Mouse (Mus musculus) G1E (cell line): ENCODE results near the gene Tlr12. TPM values are rescaled to one million over a fixed set of nuclear protein-coding genes. Genes with fewer than 3 reads are reported as not detected.
A peak's percentile ranks its signal among the peaks of the same experiment; 100 is the strongest.

Experiments used
- ATAC-seq: 2 replicates; pipeline ENCODE4 v1.8.0; 2016; ENCODE audit warnings: mild to moderate bottlenecking; ENCODE audit not compliant: insufficient number of reproducible peaks, poor library complexity, low FRiP score, severe bottlenecking; ENCODE audit errors: extremely low read depth
- DNase-seq: peaks from one replicate; pipeline ENCODE4 v3.0.0; 2012; ENCODE audit warnings: low spot score
- H3K27me3 ChIP-seq: 2 replicates; pipeline ENCODE4 v1.6.1; 2012; ENCODE audit warnings: mild to moderate bottlenecking, low read length, inconsistent platforms; ENCODE audit not compliant: insufficient read depth
- H3K36me3 ChIP-seq: replicated peaks from 2 replicates; pipeline ENCODE3; 2012; ENCODE audit warnings: mild to moderate bottlenecking, inconsistent platforms
- H3K4me1 ChIP-seq: 2 replicates; pipeline ENCODE4 v1.6.1; 2012; ENCODE audit warnings: low read depth, low read length, inconsistent platforms, mixed read lengths; ENCODE audit not compliant: insufficient read depth
- H3K4me3 ChIP-seq: 2 replicates; pipeline ENCODE4 v1.5.1; 2012; ENCODE audit warnings: low read depth, mild to moderate bottlenecking, inconsistent platforms, low read length, moderate library complexity, mixed read lengths
- H3K9me3 ChIP-seq: replicated peaks from 2 replicates; pipeline ENCODE4 v1.6.1; 2012; ENCODE audit warnings: inconsistent platforms
- CTCF ChIP-seq: IDR thresholded peaks from 2 replicates; pipeline ENCODE4 v1.5.1; 2012; ENCODE audit warnings: low read depth, low read length, inconsistent platforms, mixed read lengths
- GATA1 ChIP-seq: IDR thresholded peaks from 2 replicates; pipeline ENCODE4 v1.6.1; 2012; ENCODE audit warnings: borderline replicate concordance, low read length, inconsistent platforms, mixed read lengths
- GATA2 ChIP-seq: IDR thresholded peaks from 2 replicates; pipeline ENCODE4 v1.6.1; 2012; ENCODE audit warnings: low read depth, low read length, inconsistent platforms, borderline replicate concordance
- POLR2AphosphoS5 ChIP-seq: IDR thresholded peaks from 2 replicates; pipeline ENCODE4 v1.6.1; 2012; ENCODE audit warnings: low read depth, low read length, inconsistent platforms; ENCODE audit not compliant: insufficient replicate concordance
- TAL1 ChIP-seq: conservative IDR thresholded peaks from 2 replicates; pipeline ENCODE4 v1.6.1; 2012; ENCODE audit warnings: low read depth, low read length, inconsistent platforms, mixed read lengths
- polyA plus RNA-seq: library from polyadenylated mRNA; stranded (reverse); fragments of >175 nt; gene quantifications from 2 replicates; pipeline ENCODE4 v1.2.3, GENCODE M21; 2012
- total RNA-seq, 2 experiments: library from RNA; stranded (forward) in 1 of 2; stranded (reverse) in 1 of 2; fragments of 200-1000 nt in 1 of 2; fragments of >200 nt in 1 of 2; fragmentation: Nextera tagmentation in 1 of 2; gene quantifications; 2 replicates each; pipeline ENCODE4 v1.2.3; 2014 to 2017

Gene Tlr12
- total and polyA plus RNA-seq, 3 experiments = not detected

- H3K4me1 ChIP-seq = peaks cover 3% of the 10 kb centered on the region; the same call in 1 of the 2 replicates
- H3K36me3 ChIP-seq = peaks cover 50% of the 10 kb centered on the region
- ATAC-seq = no peak
- H3K27me3 ChIP-seq = no peaks in the 10 kb centered on the region
- H3K4me3 ChIP-seq = no peak overlapping the region
- no peak for DNase-seq
- H3K9me3 ChIP-seq = no peaks in the 10 kb centered on the region
- no peak for TF ChIP-seq GATA2
- no peak for TF ChIP-seq CTCF
- TF ChIP-seq TAL1 = no peak
- no peak for TF ChIP-seq POLR2AphosphoS5
- TF ChIP-seq GATA1 = no peak
These were observed 25.1 kb downstream of the Tlr12 start for GRCm38 (mm10) chr4:128593286-128593685.

GRCm38 (mm10) chr4:128579182-128579581, 39.2 kb downstream of the Tlr12 start:
- ATAC-seq = no peak
- Histone ChIP-seq H3K9me3 (peaks cover 22% of the 10 kb centered on the region), H3K36me3 (peaks cover under 1% of the 10 kb centered on the region), H3K4me1 (no peaks in the 10 kb centered on the region), H3K27me3 (no peaks in the 10 kb centered on the region), H3K4me3 (no peak overlapping the region)
- no peak for DNase-seq
- no peak for TF ChIP-seq TAL1
- TF ChIP-seq POLR2AphosphoS5 = no peak
- TF ChIP-seq CTCF = peak; percentile 22; the same call in 1 of the 2 replicates

- H3K36me3 ChIP-seq = no peaks in the 10 kb centered on the region
- no peak for ATAC-seq
- H3K9me3 ChIP-seq = peaks cover 13% of the 10 kb centered on the region
- H3K4me3 ChIP-seq = no peak overlapping the region
- TF ChIP-seq TAL1 (no peak), GATA2 (no peak), CTCF (no peak), GATA1 (no peak), POLR2AphosphoS5 (no peak)
- no peaks in the 10 kb centered on the region for H3K27me3 ChIP-seq
- no peaks in the 10 kb centered on the region for H3K4me1 ChIP-seq
- no peak for DNase-seq
These were observed 42.6 kb downstream of the Tlr12 start for GRCm38 (mm10) chr4:128575811-128576210.

Other genes starting within 250 kb of the Tlr12 start
- 6.1 and 6.3 TPM in 2 replicates for gene Zscan20, start 8.5 kb downstream of the Tlr12 start, total RNA-seq (2014; fragmentation: Nextera tagmentation)
- gene Zscan20, start 8.5 kb downstream of the Tlr12 start, total RNA-seq (2017) = 5.7 and 6.1 TPM in 2 replicates
- gene Zscan20, start 8.5 kb downstream of the Tlr12 start, polyA plus RNA-seq = 2.8 and 3.2 TPM in 2 replicates
- gene Phc2, start 36.1 kb upstream of the Tlr12 start, total RNA-seq (2014; fragmentation: Nextera tagmentation) = 58.8 and 63.5 TPM in 2 replicates
- 16.2 and 17.5 TPM in 2 replicates for gene Phc2, start 36.1 kb upstream of the Tlr12 start, total RNA-seq (2017)
- gene Phc2, start 36.1 kb upstream of the Tlr12 start, polyA plus RNA-seq = 121 and 131 TPM in 2 replicates
- gene A3galt2, start 136.7 kb upstream of the Tlr12 start, total RNA-seq (2014; fragmentation: Nextera tagmentation) = not detected in 2 replicates
- gene A3galt2, start 136.7 kb upstream of the Tlr12 start, total RNA-seq (2017) = 0.12 and 0.16 TPM in 2 replicates
- not detected in 2 replicates for gene A3galt2, start 136.7 kb upstream of the Tlr12 start, polyA plus RNA-seq
- 26.6 and 39.5 TPM in 2 replicates for gene Zfp362, start 187.4 kb upstream of the Tlr12 start, total RNA-seq (2014; fragmentation: Nextera tagmentation)
- 1.6 and 2.2 TPM in 2 replicates for gene Zfp362, start 187.4 kb upstream of the Tlr12 start, total RNA-seq (2017)
- 70.0 and 73.8 TPM in 2 replicates for gene Zfp362, start 187.4 kb upstream of the Tlr12 start, polyA plus RNA-seq